Mouse (Mus musculus) cortical plate, adult 2 months (tissue): ENCODE data around the gene Pik3c2b.

Source experiments
- CTCF ChIP-seq: fragments of 200-500 bp; IDR thresholded peaks from 2 replicates; pipeline ENCODE4 v1.5.1; 2011; ENCODE audit warnings: mild to moderate bottlenecking, control low read depth, low read length; ENCODE audit not compliant: insufficient read depth; ENCODE audit errors: extremely low read depth
- POLR2A ChIP-seq: fragments of 200-500 bp; IDR thresholded peaks from 2 replicates; pipeline ENCODE4 v1.6.1; 2011; ENCODE audit warnings: mild to moderate bottlenecking, low read length, control low read depth; ENCODE audit not compliant: insufficient read depth; ENCODE audit errors: extremely low read depth

DNA sequence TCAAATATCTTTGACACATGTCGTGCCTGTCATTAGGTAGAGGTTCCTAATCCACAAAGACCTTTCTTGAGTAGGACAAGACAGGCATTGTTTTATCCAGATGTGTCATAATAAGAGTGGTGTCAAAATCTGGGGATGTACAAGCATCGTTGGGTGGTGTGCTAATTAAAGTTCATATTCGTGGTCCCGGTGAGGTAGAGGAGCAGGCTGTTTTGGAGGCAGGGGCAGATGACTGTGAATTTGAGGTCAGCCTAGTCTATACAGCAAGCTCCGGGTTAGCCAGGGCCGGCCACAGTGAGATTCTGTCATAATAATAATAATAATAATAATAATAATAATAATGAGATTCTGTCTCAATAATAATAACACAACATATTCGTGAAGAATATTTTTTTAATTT, 21.0 kb upstream of the Pik3c2b start:
- TF ChIP-seq CTCF: no peak
- TF ChIP-seq POLR2A: no peak
